Mouse (Mus musculus): ENCODE measurements at regions not wholly inside any gene's neighbourhood (a gene's known extent, or its start where the extent isn't known, plus 50 kb on each side); places are given as distances from the start of the nearest gene placed in this dataset.

DNA sequence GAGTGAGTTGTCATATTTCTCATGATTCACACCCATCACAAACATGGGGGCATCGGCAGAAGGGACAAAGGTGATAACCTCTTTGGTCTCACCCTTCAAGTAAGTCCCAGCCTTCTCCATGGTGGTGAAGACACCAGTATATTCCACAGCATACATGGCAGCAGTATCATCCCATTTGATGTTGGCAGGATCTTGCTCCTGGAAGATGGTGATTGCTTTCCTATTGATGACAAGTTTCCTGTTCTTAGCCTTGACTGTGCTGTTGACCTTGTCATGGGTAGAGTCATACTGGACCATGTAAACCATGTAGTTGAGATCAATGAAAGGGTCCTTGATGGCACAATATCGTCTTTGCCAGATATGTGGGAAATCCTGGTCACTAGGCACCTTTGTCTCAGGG lies 180.4 kb upstream of the Slc30a5 start:
- no peak for DNase-seq

DNA sequence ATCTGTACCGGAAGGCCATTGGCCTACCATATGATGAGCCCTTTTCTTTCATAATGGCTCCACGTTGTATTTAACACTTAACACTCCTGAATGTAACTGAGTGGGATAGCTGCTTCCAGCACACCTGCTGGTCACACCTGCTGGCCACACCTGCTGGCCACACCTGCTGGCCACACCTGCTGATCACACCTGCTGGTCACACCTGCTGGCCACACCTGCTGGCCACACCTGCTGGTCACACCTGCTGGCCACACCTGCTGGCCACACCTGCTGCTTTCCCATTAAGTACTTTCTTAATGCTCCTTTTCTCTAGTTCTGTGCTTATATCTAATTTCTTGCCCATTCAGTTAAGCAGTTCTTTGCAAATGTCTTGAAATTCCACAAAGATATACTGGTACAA lies 157.4 kb upstream of the Slc30a5 start:
- DNase-seq = no peak

DNA sequence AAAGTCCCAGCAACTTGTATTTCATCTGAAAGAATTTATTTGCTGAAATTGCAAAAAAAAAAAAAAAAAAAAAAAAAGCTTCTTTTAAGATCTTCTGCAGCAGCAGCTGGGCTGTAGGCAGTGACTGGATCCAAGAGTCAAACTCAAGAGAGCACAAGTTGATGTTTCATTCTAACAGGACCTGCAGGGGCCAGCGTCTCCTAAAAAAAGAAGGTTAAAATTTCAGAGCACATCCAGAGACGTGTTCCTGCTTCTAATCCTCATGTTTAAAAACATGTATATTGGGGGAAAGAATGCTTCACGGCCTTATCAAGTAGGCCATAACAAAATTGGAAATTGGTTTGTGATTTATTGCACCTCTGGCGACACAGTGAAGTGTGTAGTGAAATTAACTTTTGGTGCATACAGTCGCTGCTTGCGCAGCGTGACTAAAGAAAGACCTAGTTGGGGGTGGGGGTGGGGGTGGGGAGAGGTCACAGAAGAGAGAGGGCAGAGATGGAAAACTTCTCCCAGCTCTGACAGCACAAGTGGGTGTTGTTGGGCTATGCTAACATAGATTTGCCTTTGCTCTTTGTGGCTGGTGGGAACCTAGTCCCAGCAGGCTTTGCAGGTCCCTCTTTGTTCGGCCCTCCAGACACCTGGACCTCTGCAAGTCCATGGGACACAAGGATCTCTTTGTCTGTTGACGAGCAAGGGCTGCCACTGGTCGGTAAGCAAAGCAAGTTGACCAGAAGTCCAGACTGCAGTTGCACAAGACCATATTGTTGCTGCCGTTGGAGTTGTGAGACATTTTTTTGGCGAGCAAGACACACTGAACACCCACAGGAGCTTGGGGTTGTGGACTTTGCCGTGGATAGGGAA lies 155.7 kb upstream of the Slc30a5 start:
- no peak for DNase-seq

DNA sequence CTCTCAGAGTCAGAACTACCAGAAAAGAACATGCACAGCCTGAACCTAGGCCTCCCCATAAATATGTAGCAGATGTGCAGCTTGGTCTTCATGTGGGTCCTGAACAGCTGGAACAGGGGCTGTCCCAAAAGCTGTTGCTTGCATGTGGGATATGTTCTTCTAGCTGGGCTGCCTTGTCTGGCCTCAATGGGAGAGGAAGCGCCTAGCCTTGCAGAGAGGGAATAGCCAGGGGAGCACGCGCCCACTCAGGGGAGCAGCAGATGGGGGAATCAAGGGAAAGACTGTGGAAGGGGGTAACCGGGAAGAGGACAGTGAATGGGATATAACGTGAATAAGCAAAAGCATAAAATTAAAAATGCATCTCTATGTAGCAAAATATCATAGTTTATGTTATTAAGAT lies 154.9 kb upstream of the Slc30a5 start:
- no peak for DNase-seq

- DNase-seq = no peak
These were observed 142.5 kb upstream of the Slc30a5 start for GRCm38 (mm10) chr13:100975741-100976140.

- DNase-seq = no peak
These were observed 138.1 kb upstream of the Slc30a5 start for GRCm38 (mm10) chr13:100971080-100972017.

DNA sequence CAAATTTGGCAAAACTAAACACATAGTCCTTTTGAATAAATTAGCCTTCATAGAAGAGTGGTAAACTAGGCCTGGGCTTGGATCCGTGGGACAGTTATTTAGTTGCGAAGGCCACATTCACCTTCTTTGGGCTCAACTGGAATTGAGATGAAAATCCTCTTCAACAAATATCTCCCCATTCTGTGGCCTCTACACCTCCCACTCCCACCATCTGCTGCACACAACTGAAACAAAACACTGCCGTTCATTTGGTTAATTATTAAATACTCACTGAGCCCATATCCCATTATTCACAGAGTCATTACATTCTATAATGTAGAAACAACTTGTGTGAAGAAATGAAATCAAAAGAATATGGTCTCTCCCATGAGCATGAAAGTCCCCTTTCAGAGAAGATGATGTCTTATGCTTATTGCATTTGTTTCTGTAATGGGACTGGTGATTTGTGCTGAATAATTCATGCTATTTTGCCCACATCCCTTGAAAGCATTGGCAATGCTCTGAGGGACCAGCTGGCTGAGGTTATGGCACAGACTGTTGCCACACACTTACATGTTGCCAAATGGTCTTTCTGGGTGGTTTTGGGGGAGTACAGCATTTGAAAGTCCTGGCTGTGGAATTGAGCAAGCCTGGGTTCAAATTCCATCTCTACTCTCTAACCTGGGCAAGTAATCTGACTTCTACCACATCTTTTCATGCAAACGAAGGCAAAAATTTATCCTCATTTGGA lies 129.7 kb upstream of the Slc30a5 start:
- DNase-seq = no peak

DNA sequence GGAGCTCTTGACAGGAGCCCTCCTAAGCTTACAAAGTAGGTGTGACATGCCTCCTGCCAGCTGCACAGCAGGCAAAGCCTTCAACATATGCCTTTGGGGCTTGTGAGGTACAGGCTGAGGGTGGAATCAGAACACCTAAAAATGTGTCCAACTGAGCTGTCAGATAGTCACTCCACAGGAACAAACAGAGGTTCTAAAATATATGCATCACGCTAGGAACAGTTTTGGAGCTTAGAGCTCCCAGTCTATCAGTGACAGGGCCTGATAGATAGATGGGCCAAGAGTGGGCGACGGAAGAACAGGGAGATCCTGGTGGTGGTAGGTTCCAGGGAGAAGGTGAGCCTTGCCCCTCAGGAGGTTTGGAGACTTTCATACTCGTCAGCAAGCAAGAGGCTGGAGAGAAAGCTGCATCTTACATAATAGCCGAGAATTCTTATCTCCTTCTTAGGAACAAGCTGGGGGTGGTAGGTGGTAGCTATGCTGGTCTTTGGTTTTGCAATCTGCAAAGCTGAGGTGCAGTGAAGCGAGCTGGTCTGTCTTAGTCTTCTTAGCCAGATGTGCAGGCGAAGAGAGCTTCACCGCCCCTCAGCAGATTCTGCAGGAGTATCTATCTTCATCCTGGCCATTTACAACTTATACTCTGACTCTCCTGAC lies 121.5 kb upstream of the Slc30a5 start:
- DNase-seq = no peak

DNA sequence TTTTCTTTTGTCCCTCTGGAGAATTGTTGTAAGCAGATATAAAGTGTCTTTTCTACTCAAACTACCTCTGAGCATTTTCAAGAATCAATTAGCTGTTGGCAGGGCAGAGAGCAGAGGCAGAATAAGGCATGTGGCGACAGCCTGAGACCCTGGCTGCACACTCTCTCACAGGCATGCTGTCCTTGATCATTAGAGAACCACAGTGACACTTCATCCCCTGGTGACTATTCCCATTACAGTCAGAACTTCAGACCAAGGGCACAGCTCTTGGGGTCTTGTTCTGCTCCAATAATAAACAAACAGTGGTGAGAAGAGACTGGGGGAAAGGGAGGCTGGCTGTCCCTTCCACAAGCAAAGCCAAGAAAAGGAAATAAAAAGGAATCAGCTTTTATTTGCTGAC lies 120.9 kb upstream of the Slc30a5 start:
- DNase-seq = no peak

GRCm38 (mm10) chr13:100951185-100951508 lies 117.9 kb upstream of the Slc30a5 start:
- DNase-seq = no peak

DNA sequence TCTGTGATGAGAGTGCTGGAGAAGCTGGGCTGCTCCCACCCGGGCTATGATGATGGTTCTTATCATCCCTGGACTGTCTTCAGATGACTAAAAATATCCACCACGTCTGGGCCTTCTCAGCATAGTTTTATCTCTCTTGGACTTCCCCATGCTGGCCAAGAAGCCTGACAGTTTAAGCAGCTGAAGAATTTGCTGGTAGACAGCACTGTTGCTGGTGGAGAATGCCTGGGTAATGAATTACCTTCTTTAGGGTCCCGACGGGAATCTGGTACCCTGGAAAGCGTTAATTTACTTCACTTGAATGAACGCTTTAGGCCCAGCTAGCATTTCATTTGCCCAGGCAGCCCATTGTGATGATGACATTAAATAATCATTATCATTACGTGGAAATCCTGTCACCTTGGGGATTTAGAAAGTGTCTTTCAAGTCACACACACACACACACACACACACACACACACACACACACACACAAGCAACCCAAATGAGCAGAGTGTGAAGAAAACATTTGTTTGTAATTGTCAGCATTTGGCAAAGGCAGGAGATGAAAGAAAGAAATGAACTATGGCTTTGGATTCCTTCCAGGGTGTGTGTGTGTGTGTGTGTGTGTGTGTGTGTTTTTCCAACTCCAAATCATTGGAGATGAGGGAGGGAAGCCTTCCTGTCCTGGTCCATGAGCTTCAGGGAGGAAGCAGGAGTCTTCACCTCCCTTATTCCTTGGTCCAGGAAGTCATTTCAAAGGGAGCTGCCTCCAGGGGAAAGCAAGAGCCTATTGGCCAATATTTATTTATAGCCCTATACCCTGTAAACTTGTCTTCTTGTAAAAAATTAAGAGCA lies 117.3 kb upstream of the Slc30a5 start:
- DNase-seq = no peak

DNA sequence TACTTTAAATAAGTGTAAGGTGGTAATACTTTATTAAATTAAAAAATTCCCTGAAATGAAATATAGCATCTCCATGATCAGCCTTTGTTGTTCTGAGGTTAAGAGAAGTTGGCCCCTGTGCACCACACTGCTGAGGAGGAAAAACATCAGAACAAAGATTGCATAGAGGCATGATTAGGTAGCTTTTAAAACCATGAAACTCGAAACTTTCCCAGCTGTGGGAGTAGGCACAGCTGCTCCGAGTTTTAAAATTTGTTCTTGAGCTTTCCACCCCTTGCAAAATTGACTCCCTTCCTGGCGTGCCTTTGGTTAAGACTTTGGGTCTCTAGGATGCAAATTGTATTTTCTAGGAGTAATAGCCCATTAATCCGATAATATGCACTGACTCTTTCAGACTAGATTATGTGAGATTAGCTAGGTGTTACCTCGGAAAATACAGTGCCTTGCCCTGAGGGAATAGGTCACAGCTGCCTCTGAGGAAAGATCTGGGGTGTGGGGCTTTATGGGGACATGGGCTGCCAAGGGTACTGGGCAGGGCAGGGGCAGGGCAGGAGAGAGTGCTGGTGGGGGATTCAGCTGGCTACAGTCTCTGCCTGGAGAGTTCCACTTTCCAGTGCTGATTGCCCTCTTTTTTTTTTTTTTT lies 110.1 kb upstream of the Slc30a5 start:
- DNase-seq = no peak

- no peak for DNase-seq
These were observed 107.6 kb upstream of the Slc30a5 start for GRCm38 (mm10) chr13:100940791-100941190.

GRCm38 (mm10) chr13:100939677-100940076 lies 106.5 kb upstream of the Slc30a5 start:
- DNase-seq = no peak

DNA sequence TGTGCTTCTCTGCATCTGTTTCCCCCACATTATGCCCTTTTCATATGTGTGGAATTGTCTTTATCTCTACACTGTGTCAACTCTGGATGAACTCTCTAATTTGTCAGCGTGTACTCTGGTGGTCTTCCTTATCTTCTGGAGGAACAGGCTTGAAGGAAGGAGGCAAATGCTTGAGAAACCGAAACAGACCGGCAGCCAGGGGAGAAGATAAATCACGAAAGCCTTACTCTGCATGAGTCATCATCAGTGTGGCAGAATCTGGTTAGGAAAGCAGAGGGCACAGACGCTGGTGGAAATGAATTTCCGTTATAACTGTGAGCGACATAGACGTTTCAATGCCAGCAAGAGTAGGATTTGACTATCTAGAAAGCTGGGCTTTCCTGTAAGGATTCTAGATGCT lies 100.0 kb upstream of the Slc30a5 start:
- DNase-seq = peak; percentile 48

DNA sequence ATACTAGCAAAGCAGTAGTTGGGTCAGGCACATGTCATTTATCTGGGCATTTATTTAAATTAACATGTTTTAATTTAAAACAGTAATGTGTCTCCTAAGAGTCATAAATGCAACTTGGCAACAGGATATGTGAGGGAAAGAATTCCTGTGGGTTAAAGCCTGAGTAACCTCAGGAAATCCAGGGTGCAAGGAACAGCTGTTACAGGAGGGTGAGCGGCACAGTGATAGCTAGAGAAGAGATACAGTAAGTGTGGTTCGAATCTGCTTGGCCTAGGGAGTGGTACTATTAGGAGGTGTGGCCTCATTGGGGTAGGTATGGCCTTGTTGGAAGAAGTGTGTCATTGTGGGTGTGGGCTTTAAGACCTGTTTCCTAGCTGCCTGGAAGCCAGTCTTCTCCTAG lies 66.3 kb upstream of the Slc30a5 start:
- no peak for DNase-seq

- DNase-seq = no peak
These were observed 60.6 kb upstream of the Slc30a5 start for GRCm38 (mm10) chr13:100893871-100894270.

- no peak for DNase-seq
These were observed 59.9 kb upstream of the Slc30a5 start for GRCm38 (mm10) chr13:100893096-100893495.

- DNase-seq = no peak
These were observed 59.4 kb upstream of the Slc30a5 start for GRCm38 (mm10) chr13:100892647-100893071.

DNA sequence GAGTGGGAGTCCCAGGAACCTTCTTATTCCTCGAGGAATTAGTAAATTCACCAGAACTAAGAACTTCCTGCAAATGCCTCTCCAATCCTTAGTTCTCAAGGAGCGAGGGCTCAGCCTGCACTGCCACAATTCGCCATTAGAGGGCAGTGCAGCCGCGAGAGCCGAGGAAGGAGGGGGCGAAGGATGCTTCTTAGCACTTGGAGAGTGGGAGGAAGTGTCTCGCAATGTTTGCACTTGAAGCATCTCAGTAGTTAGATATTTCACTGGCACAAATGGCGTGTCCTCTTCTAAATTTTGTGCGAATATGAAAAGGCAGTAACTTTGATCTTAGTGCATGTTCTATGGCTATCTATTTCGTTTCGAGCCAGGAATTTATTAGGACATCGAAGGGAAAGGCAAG lies 59.0 kb upstream of the Slc30a5 start:
- DNase-seq = peak; percentile 17

DNA sequence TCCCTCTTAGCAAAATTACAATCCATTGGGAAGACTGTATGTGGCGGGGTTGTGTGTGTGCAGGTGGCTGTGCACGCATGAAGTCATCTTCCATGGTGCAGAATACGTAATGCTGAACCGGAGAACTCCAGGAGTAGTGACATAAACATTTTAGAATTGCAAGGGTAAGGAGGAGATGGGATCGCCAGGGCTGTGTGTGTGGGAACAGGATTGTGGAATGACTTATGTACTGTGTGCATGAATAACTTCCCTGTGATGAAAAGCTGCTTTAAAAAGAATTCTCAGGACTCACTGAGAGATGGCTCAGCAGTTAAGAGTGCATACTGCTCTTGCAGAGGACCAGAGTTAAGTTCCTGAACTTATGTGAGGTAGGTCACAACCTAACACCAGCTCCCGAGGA lies 57.2 kb upstream of the Slc30a5 start:
- DNase-seq = no peak
